ENCODE assay signal across 19 mouse cellular contexts in the genomic region with DNA sequence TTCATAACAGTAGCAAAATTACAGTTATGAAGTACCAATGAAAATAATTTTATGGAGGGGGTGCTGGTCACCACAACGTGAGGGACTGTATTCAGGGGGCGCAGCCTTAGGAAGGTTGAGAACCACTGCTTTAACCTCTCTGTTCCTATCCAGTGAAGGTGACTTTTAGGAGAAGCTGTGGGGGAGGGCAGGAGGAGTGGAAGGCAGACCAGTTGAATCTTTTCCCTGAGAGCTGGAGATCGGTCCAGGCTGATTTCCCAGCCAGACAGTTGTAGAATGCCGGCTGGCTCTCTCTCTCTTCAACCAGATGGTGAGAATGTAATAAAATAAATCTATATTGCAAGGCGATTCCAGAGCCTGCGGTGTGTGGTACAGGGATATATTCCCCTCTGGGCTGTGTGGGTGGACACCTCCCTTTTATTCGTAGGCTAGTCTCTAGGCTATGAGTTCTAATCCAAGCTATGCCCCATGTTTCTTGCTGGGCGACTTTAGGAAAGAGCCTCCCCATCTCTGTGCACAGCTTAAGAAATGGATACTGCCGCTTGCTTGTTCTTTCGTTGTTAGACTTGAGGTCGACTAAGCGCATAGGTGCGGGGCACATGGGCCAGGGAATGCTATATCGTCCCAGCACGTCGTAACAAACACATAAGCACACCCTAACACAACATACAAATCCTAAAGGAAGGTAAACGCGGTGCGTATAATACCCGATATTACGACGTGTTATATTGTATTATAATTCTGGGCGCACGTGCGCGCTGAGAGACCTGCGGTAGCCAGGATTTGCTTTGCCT. TPM values are rescaled to one million over a fixed set of nuclear protein-coding genes. Genes with fewer than 3 reads are reported as not detected.
A peak's percentile ranks its signal among the peaks of the same experiment; 100 is the strongest.
DNase-seq lines count a peak whose midpoint lies in the region; ATAC-seq and TF ChIP-seq lines count a peak whose summit lies in the region.
"Had no signal": no experiment of that assay in that cellular context is flagged by ENCODE, and none has a peak within 500 bp of the region (broad histone marks: within the 10 kb centered on the region; RNA-seq: fewer than 3 reads in every experiment).

No protein-coding gene starts in this region.

- H3K4me3 ChIP-seq in heart, embryonic 11.5 days (ENCODE audit: low read depth, low read length) = peak overlapping the region; percentile 41
- H3K4me3 ChIP-seq in lung, embryonic 14.5 days (ENCODE audit: low read depth, low read length) = peak overlapping the region; percentile 43
- H3K4me3 ChIP-seq in limb, embryonic 14.5 days (replicated peaks; ENCODE audit: low read length) = peak overlapping the region; percentile 39
- H3K4me3 ChIP-seq in stomach, postnatal 0 days (ENCODE audit: low read depth, low read length) = no peak overlapping the region
- H3K4me3 ChIP-seq in kidney, embryonic 15.5 days (replicated peaks) = no peak overlapping the region
- H3K4me3 ChIP-seq: liver, embryonic 12.5 days; myocyte had no signal

- DNase-seq in heart, postnatal 25 days (ENCODE audit: low spot score) = no peak
- DNase-seq in lung, embryonic 14.5 days = peak; percentile 71
- DNase-seq in lung, postnatal 4 days = no peak
- DNase-seq in embryo, embryonic 11 days = peak; percentile 37
- no peak for DNase-seq in limb, embryonic 14.5 days (ENCODE audit: low spot score)
- no peak for DNase-seq in stomach, postnatal 0 days (ENCODE audit: low spot score)
- DNase-seq: adrenal gland, postnatal 25 days; cerebellum, postnatal 25 days; gastrocnemius, postnatal 25 days; right cerebral cortex, postnatal 25 days had no signal

- no peak for ATAC-seq in heart, embryonic 11.5 days (replicated peaks; ENCODE audit: insufficient number of reproducible peaks, low FRiP score, low TSS enrichment)
- ATAC-seq in lung, embryonic 14.5 days (ENCODE audit: insufficient read depth) = no peak
- peak; percentile 28; the same call in 1 of the 2 replicates for ATAC-seq in limb, embryonic 14.5 days (ENCODE audit: low FRiP score, low read depth)
- ATAC-seq in stomach, postnatal 0 days (ENCODE audit: low FRiP score, low TSS enrichment) = no peak
- no peak for ATAC-seq in kidney, embryonic 15.5 days (replicated peaks; ENCODE audit: low FRiP score)
- ATAC-seq: forebrain, embryonic 16.5 days; liver, embryonic 12.5 days had no signal

- no peak for TF ChIP-seq EP300 in stomach, postnatal 0 days (optimal IDR thresholded peaks at IDR 0.05)

- WGBS in heart, embryonic 11.5 days (ENCODE audit: insufficient replicate concordance) = 5% methylated on average over 27 of the region's 27 CpGs
- WGBS in lung, embryonic 14.5 days = 4% methylated on average over 27 of the region's 27 CpGs
- 1% methylated on average over 27 of the region's 27 CpGs for WGBS in limb, embryonic 14.5 days
- WGBS in stomach, postnatal 0 days = 3% methylated on average over 27 of the region's 27 CpGs
- WGBS in kidney, embryonic 15.5 days = 1% methylated on average over 27 of the region's 27 CpGs

- peak overlapping the region; percentile 86 for H3K4me2 ChIP-seq in heart, embryonic 11.5 days
- H3K4me2 ChIP-seq in lung, embryonic 14.5 days = peak overlapping the region; percentile 81
- H3K4me2 ChIP-seq in limb, embryonic 14.5 days (replicated peaks; ENCODE audit: low read depth, low read length, severe bottlenecking) = peak overlapping the region; percentile 50
- no peak overlapping the region for H3K4me2 ChIP-seq in stomach, postnatal 0 days (replicated peaks; ENCODE audit: low read depth)
- no peak overlapping the region for H3K4me2 ChIP-seq in kidney, embryonic 15.5 days
- H3K4me2 ChIP-seq: liver, embryonic 12.5 days had no signal

- peak overlapping the region; percentile 89 for H3K9ac ChIP-seq in heart, embryonic 11.5 days (ENCODE audit: low read depth, low read length)
- H3K9ac ChIP-seq in lung, embryonic 14.5 days = peak overlapping the region; percentile 90
- H3K9ac ChIP-seq in limb, embryonic 14.5 days (ENCODE audit: low read depth, low read length, severe bottlenecking) = peak overlapping the region; percentile 87
- no peak overlapping the region for H3K9ac ChIP-seq in stomach, postnatal 0 days (ENCODE audit: low read length)
- H3K9ac ChIP-seq in kidney, embryonic 15.5 days = no peak overlapping the region
- H3K9ac ChIP-seq: liver, embryonic 12.5 days had no signal

- peaks cover 78% of the 10 kb centered on the region for H3K27me3 ChIP-seq in heart, embryonic 11.5 days (ENCODE audit: control insufficient read depth, insufficient read depth, low read length)
- H3K27me3 ChIP-seq in lung, embryonic 14.5 days (ENCODE audit: insufficient read depth, low read length) = peaks cover 86% of the 10 kb centered on the region
- H3K27me3 ChIP-seq in limb, embryonic 14.5 days (ENCODE audit: control insufficient read depth, insufficient read depth, low read length) = peaks cover 94% of the 10 kb centered on the region
- peaks cover 47% of the 10 kb centered on the region for H3K27me3 ChIP-seq in stomach, postnatal 0 days (ENCODE audit: control insufficient read depth, insufficient read depth, low read length)
- peaks cover 100% of the 10 kb centered on the region for H3K27me3 ChIP-seq in kidney, embryonic 15.5 days

- no peaks in the 10 kb centered on the region for H3K36me3 ChIP-seq in heart, embryonic 11.5 days (ENCODE audit: control insufficient read depth, insufficient read depth, low read length)
- H3K36me3 ChIP-seq in lung, embryonic 14.5 days (ENCODE audit: insufficient read depth) = no peaks in the 10 kb centered on the region
- no peaks in the 10 kb centered on the region for H3K36me3 ChIP-seq in limb, embryonic 14.5 days (ENCODE audit: control insufficient read depth, insufficient read depth, low read length)
- H3K36me3 ChIP-seq in stomach, postnatal 0 days (ENCODE audit: control insufficient read depth, insufficient read depth, low read length) = no peaks in the 10 kb centered on the region
- no peaks in the 10 kb centered on the region for H3K36me3 ChIP-seq in kidney, embryonic 15.5 days
- H3K36me3 ChIP-seq: liver, embryonic 12.5 days had no signal

- no peak for TF ChIP-seq CTCF in lung, embryonic 14.5 days (IDR thresholded peaks at IDR 0.05; ENCODE audit: low read depth)
- TF ChIP-seq CTCF in stomach, postnatal 0 days (IDR thresholded peaks at IDR 0.05; ENCODE audit: low read depth) = no peak

- peak overlapping the region; percentile 86 for H3K27ac ChIP-seq in heart, embryonic 11.5 days (ENCODE audit: low read depth, low read length)
- H3K27ac ChIP-seq in lung, embryonic 14.5 days (ENCODE audit: low read depth) = peak overlapping the region; percentile 97
- H3K27ac ChIP-seq in limb, embryonic 14.5 days (replicated peaks; ENCODE audit: low read depth, low read length) = peak overlapping the region; percentile 92
- H3K27ac ChIP-seq in stomach, postnatal 0 days (replicated peaks) = no peak overlapping the region
- no peak overlapping the region for H3K27ac ChIP-seq in kidney, embryonic 15.5 days
- H3K27ac ChIP-seq: liver, embryonic 12.5 days had no signal

- TF ChIP-seq POLR2A in limb, embryonic 14.5 days (IDR thresholded peaks at IDR 0.05; ENCODE audit: borderline replicate concordance, extremely low read depth, insufficient read depth, insufficient read length) = no peak

- H3K4me1 ChIP-seq in heart, embryonic 11.5 days (ENCODE audit: control insufficient read depth, insufficient read depth, low read length) = peaks cover 14% of the 10 kb centered on the region; the same call in 1 of the 2 replicates
- H3K4me1 ChIP-seq in lung, embryonic 14.5 days (ENCODE audit: insufficient read depth) = peaks cover 6% of the 10 kb centered on the region; the same call in 1 of the 2 replicates
- H3K4me1 ChIP-seq in limb, embryonic 14.5 days (ENCODE audit: control insufficient read depth, insufficient read depth, low read length) = peaks cover 13% of the 10 kb centered on the region; the same call in 1 of the 2 replicates
- H3K4me1 ChIP-seq in stomach, postnatal 0 days (replicated peaks; ENCODE audit: control insufficient read depth, insufficient read depth) = no peaks in the 10 kb centered on the region
- H3K4me1 ChIP-seq in kidney, embryonic 15.5 days = peaks cover 6% of the 10 kb centered on the region
- H3K4me1 ChIP-seq: liver, embryonic 12.5 days had no signal

- H3K9me3 ChIP-seq in heart, embryonic 11.5 days (replicated peaks; ENCODE audit: control insufficient read depth, low read length) = no peaks in the 10 kb centered on the region
- H3K9me3 ChIP-seq in lung, embryonic 14.5 days (ENCODE audit: low read depth, low read length) = no peaks in the 10 kb centered on the region
- no peaks in the 10 kb centered on the region for H3K9me3 ChIP-seq in limb, embryonic 14.5 days (ENCODE audit: control insufficient read depth, low read length)
- H3K9me3 ChIP-seq in stomach, postnatal 0 days (ENCODE audit: control insufficient read depth, low read length) = no peaks in the 10 kb centered on the region
- H3K9me3 ChIP-seq in kidney, embryonic 15.5 days (replicated peaks) = no peaks in the 10 kb centered on the region
- H3K9me3 ChIP-seq: liver, embryonic 12.5 days had no signal

- intact Hi-C loops in heart, postnatal 25 days (cut with DNase I) = no loop called here

RNA-seq across cellular contexts. Expression of gene Tbx5, which starts 29.7 kb away (rescaled TPM):
- 40.1 and 41.1 TPM in 2 replicates for polyA plus RNA-seq in heart, embryonic 11.5 days (2014; fragmentation: Nextera tagmentation; extraction: Ambion mirVana)
- total RNA-seq in heart, postnatal 25 days (2021) = 10 to 100 TPM; 29.0 to 33.6 TPM
- polyA plus RNA-seq in lung, embryonic 14.5 days (2014; fragmentation: Nextera tagmentation; extraction: Ambion mirVana) = 57.7 and 59.4 TPM in 2 replicates
- polyA plus RNA-seq in limb, embryonic 14.5 days (2012; rRNA removed) = 36.9 and 39.3 TPM in 2 replicates
- 22.4 and 29.3 TPM in 2 replicates for polyA plus RNA-seq in limb, embryonic 14.5 days (2014; fragmentation: Nextera tagmentation; extraction: Ambion mirVana)
- polyA plus RNA-seq in stomach, postnatal 0 days (2015; fragmentation: Nextera tagmentation; extraction: Ambion mirVana) = 0.05 and 0.27 TPM in 2 replicates
- 0.14 TPM in 1 of 2 replicates, not detected in the other for polyA plus RNA-seq in kidney, embryonic 15.5 days (2015; fragmentation: Nextera tagmentation; extraction: Ambion mirVana)
- total RNA-seq: layer of hippocampus, adult 8-10 months; left cerebral cortex, adult 8-10 months; megakaryocyte-erythroid progenitor cell, adult 5-6 weeks had no signal
- polyA plus RNA-seq: C2C12; forebrain, embryonic 16.5 days; myocyte had no signal

Comparison
In these comparisons a context has a peak if more than half of its experiments do, and no peak if none do; other contexts are left out.
1. DNase-seq: peak in lung, embryonic 14.5 days (single experiment) and embryo, embryonic 11 days (single experiment); none in heart, postnatal 25 days (single experiment), lung, postnatal 4 days (0 of 2), limb, embryonic 14.5 days (single experiment) and stomach, postnatal 0 days (single experiment).
2. H3K27ac ChIP-seq: peak in heart, embryonic 11.5 days (single experiment), lung, embryonic 14.5 days (single experiment) and limb, embryonic 14.5 days (single experiment); none in stomach, postnatal 0 days (single experiment) and kidney, embryonic 15.5 days (single experiment).
3. H3K4me2 ChIP-seq: peak in heart, embryonic 11.5 days (single experiment), lung, embryonic 14.5 days (single experiment) and limb, embryonic 14.5 days (single experiment); none in stomach, postnatal 0 days (single experiment) and kidney, embryonic 15.5 days (single experiment).
4. H3K4me3 ChIP-seq: peak in heart, embryonic 11.5 days (single experiment), lung, embryonic 14.5 days (single experiment) and limb, embryonic 14.5 days (single experiment); none in stomach, postnatal 0 days (single experiment) and kidney, embryonic 15.5 days (single experiment).
5. H3K9ac ChIP-seq: peak in heart, embryonic 11.5 days (single experiment), lung, embryonic 14.5 days (single experiment) and limb, embryonic 14.5 days (single experiment); none in stomach, postnatal 0 days (single experiment) and kidney, embryonic 15.5 days (single experiment).
6. RNA of gene Tbx5, which starts 29.7 kb away (polyA plus RNA-seq): 57.7 to 59.4 TPM in lung, embryonic 14.5 days, 40.1 to 41.1 TPM in heart, embryonic 11.5 days and 22.4 to 39.3 TPM in limb, embryonic 14.5 days; 0.14 TPM in kidney, embryonic 15.5 days and 0.05 to 0.27 TPM in stomach, postnatal 0 days; every median in the first group is over 10 times any median in the second.